In the genomic region with DNA sequence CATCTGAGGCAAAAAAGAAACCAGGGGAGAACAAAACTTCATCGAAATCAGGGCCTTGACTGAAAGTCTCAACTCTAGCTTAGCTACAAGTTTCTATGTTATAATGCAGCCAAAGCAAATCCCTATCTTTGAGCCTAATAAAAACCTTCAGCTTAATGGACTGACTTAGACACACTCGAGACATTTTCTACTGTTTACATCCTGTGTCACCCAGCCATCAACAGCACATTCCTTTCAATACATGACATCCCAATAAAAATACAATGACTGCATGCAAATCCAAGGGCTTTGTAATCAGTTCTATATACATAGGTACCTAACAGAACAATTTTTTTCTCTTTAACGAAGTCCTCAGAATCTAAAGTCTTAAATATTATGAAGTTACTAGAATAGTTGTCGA, we compare ENCODE assay signal across 8 mouse cellular contexts. TPM values are rescaled to one million over a fixed set of nuclear protein-coding genes. Genes with fewer than 3 reads are reported as not detected.
A peak's percentile ranks its signal among the peaks of the same experiment; 100 is the strongest.
DNase-seq lines count a peak whose midpoint lies in the region; ATAC-seq and TF ChIP-seq lines count a peak whose summit lies in the region.

No protein-coding gene starts in this region.

- TF ChIP-seq POLR2A in ES-Bruce4 (IDR thresholded peaks at IDR 0.05; ENCODE audit: insufficient read depth, low read length): no peak

- peak overlapping the region; percentile 42 for H3K4me3 ChIP-seq in heart, embryonic 12.5 days
- H3K4me3 ChIP-seq in ES-Bruce4 (ENCODE audit: low read depth, low read length): no peak overlapping the region
- peak overlapping the region; percentile 29 for H3K4me3 ChIP-seq in hindbrain, embryonic 12.5 days
- peak overlapping the region; percentile 88 for H3K4me3 ChIP-seq in midbrain, embryonic 10.5 days

- peaks cover 31% of the 10 kb centered on the region for H3K4me1 ChIP-seq in heart, embryonic 12.5 days (replicated peaks)
- H3K4me1 ChIP-seq in ES-Bruce4 (ENCODE audit: control insufficient read depth, insufficient read depth, low read length): peaks cover 1% of the 10 kb centered on the region
- peaks cover 44% of the 10 kb centered on the region for H3K4me1 ChIP-seq in hindbrain, embryonic 12.5 days
- peaks cover 45% of the 10 kb centered on the region for H3K4me1 ChIP-seq in midbrain, embryonic 10.5 days

- WGBS in heart, embryonic 12.5 days: 48% methylated on average over 4 of the region's 4 CpGs
- 50% methylated on average over 4 of the region's 4 CpGs for WGBS in hindbrain, embryonic 12.5 days
- 71% methylated on average over 4 of the region's 4 CpGs for WGBS in midbrain, embryonic 10.5 days

- H3K27ac ChIP-seq in heart, embryonic 12.5 days (ENCODE audit: poor library complexity, severe bottlenecking): no peak overlapping the region
- H3K27ac ChIP-seq in ES-Bruce4 (ENCODE audit: insufficient read depth, low read length): no peak overlapping the region
- no peak overlapping the region for H3K27ac ChIP-seq in hindbrain, embryonic 12.5 days
- no peak overlapping the region for H3K27ac ChIP-seq in midbrain, embryonic 10.5 days (replicated peaks)

- intact Hi-C loops in heart, postnatal 25 days (cut with DNase I): loop anchor here (5.0 kb wide), 2 partner anchors 52 to 128 kb away; no protein-coding TSS in a partner anchor

- no peak overlapping the region for H3K9ac ChIP-seq in heart, embryonic 12.5 days
- H3K9ac ChIP-seq in ES-Bruce4 (ENCODE audit: low read depth, poor library complexity, severe bottlenecking): 0 out of 2 replicates have a peak overlapping the region, but pooled peaks have one; percentile 33
- H3K9ac ChIP-seq in hindbrain, embryonic 12.5 days: peak overlapping the region; percentile 5; the same call in 1 of the 2 replicates

- peaks cover 10% of the 10 kb centered on the region for H3K36me3 ChIP-seq in heart, embryonic 12.5 days
- peaks cover 43% of the 10 kb centered on the region for H3K36me3 ChIP-seq in ES-Bruce4 (ENCODE audit: control insufficient read depth, insufficient read depth, low read length, poor library complexity, severe bottlenecking)
- peaks cover 5% of the 10 kb centered on the region for H3K36me3 ChIP-seq in hindbrain, embryonic 12.5 days
- H3K36me3 ChIP-seq in midbrain, embryonic 10.5 days: peaks cover 45% of the 10 kb centered on the region

- H3K4me2 ChIP-seq in heart, embryonic 12.5 days: peak overlapping the region; percentile 61
- H3K4me2 ChIP-seq in hindbrain, embryonic 12.5 days (replicated peaks): peak overlapping the region; percentile 73

- H3K9me3 ChIP-seq in heart, embryonic 12.5 days (replicated peaks): no peaks in the 10 kb centered on the region
- no peaks in the 10 kb centered on the region for H3K9me3 ChIP-seq in ES-Bruce4 (replicated peaks; ENCODE audit: control insufficient read depth, insufficient read depth, low read length, poor library complexity, severe bottlenecking)
- no peaks in the 10 kb centered on the region for H3K9me3 ChIP-seq in hindbrain, embryonic 12.5 days (replicated peaks)
- no peaks in the 10 kb centered on the region for H3K9me3 ChIP-seq in midbrain, embryonic 10.5 days (replicated peaks)

- no peak for DNase-seq in heart, postnatal 25 days (ENCODE audit: low spot score)
- DNase-seq in midbrain, embryonic 10.5 days (ENCODE audit: low spot score): no peak
- no peak for DNase-seq in thymus, postnatal 4 days
- DNase-seq in retina, embryonic 14.5 days (ENCODE audit: low spot score): no peak

- no peak for TF ChIP-seq EP300 in ES-Bruce4 (IDR thresholded peaks at IDR 0.05; ENCODE audit: insufficient read depth, low read depth, low read length)

- TF ChIP-seq CTCF in ES-Bruce4 (IDR thresholded peaks at IDR 0.05; ENCODE audit: low read depth, low read length): no peak

- no peak for ATAC-seq in heart, embryonic 12.5 days (ENCODE audit: insufficient number of reproducible peaks, low FRiP score)
- ATAC-seq in hindbrain, embryonic 12.5 days (ENCODE audit: low FRiP score): no peak
- ATAC-seq in inflammation-experienced regulatory T-cells, adult 6 months: no peak

- H3K27me3 ChIP-seq in heart, embryonic 12.5 days (replicated peaks): no peaks in the 10 kb centered on the region
- no peaks in the 10 kb centered on the region for H3K27me3 ChIP-seq in ES-Bruce4 (ENCODE audit: control insufficient read depth, insufficient read depth, low read length, poor library complexity, severe bottlenecking)
- H3K27me3 ChIP-seq in hindbrain, embryonic 12.5 days: no peaks in the 10 kb centered on the region
- H3K27me3 ChIP-seq in midbrain, embryonic 10.5 days (ENCODE audit: low read depth, poor library complexity, severe bottlenecking): no peaks in the 10 kb centered on the region

RNA-seq across cellular contexts. Expression of a gene that starts 2.0 kb away (rescaled TPM):
- 619 and 647 TPM in 2 replicates for polyA plus RNA-seq in heart, embryonic 12.5 days (2016; fragmentation: Nextera tagmentation; extraction: Ambion mirVana)
- 100 to 1,000 TPM; 131 to 166 TPM for total RNA-seq in heart, postnatal 25 days (2021)
- 1,141 and 1,173 TPM in 2 replicates for polyA plus RNA-seq in ES-Bruce4 (2011; ENCODE audit: insufficient read depth, insufficient read length, low read depth, missing spikeins)
- polyA plus RNA-seq in hindbrain, embryonic 12.5 days (2016; fragmentation: Nextera tagmentation; extraction: Ambion mirVana): 1,282 and 1,370 TPM in 2 replicates
- polyA plus RNA-seq in midbrain, embryonic 10.5 days (2016; fragmentation: Nextera tagmentation; extraction: Ambion mirVana): 1,154 and 1,167 TPM in 2 replicates
- polyA plus RNA-seq in inflammation-experienced regulatory T-cells, adult 6 months (2017; shearing (Covaris generic)): 100 to 1,000 TPM; 610 to 787 (median 639) TPM

RNA-seq across cellular contexts. Expression of a gene that starts 17.2 kb away (rescaled TPM):
- polyA plus RNA-seq in heart, embryonic 12.5 days (2016; fragmentation: Nextera tagmentation; extraction: Ambion mirVana): not detected in 2 replicates
- not detected for total RNA-seq in heart, postnatal 25 days (2021)
- polyA plus RNA-seq in ES-Bruce4 (2011; ENCODE audit: insufficient read depth, insufficient read length, low read depth, missing spikeins): not detected in 2 replicates
- polyA plus RNA-seq in hindbrain, embryonic 12.5 days (2016; fragmentation: Nextera tagmentation; extraction: Ambion mirVana): 0.34 TPM in 1 of 2 replicates, not detected in the other
- polyA plus RNA-seq in midbrain, embryonic 10.5 days (2016; fragmentation: Nextera tagmentation; extraction: Ambion mirVana): not detected in 2 replicates
- under 1 TPM in 1 of 3 experiments, not detected in 2; 0.43 TPM for polyA plus RNA-seq in inflammation-experienced regulatory T-cells, adult 6 months (2017; shearing (Covaris generic))
